Mouse (Mus musculus): ENCODE results near the gene Shisa6. TPM values are rescaled to one million over a fixed set of nuclear protein-coding genes. Genes with fewer than 3 reads are reported as not detected.
A peak's percentile ranks its signal among the peaks of the same experiment; 100 is the strongest.

Shisa6 gene
- polyA plus RNA-seq, 1 experiment from 2014 or later, result 0.23 TPM

- 6% methylated on average over 5 of the region's 5 CpGs for WGBS
- Histone ChIP-seq H3K4me2 (peak overlapping the region; percentile 99), H3K27ac (no peak overlapping the region), H3K9ac (no peak overlapping the region), H3K4me1 (replicated peaks) (peaks cover 26% of the 10 kb centered on the region), H3K4me3 (peak overlapping the region; percentile 61), H3K27me3 (peaks cover 82% of the 10 kb centered on the region), H3K9me3 (replicated peaks) (no peaks in the 10 kb centered on the region), H3K36me3 (no peaks in the 10 kb centered on the region)
- ATAC-seq (replicated peaks; ENCODE audit: insufficient number of reproducible peaks, insufficient read depth, low FRiP score, low read depth), result no peak
These were observed 1.2 kb upstream of the Shisa6 start for GRCm38 (mm10) chr11:66526981-66527320.

- under 1% methylated on average over 102 of the region's 126 CpGs for WGBS
These were observed 549 bp upstream of the Shisa6 start for GRCm38 (mm10) chr11:66526046-66526980.

GRCm38 (mm10) chr11:66524251-66524650 is 1.5 kb downstream of the Shisa6 start:
- 37% methylated on average over 4 of the region's 4 CpGs for WGBS
- Histone ChIP-seq H3K27me3 (peaks cover 78% of the 10 kb centered on the region), H3K4me3 (no peak overlapping the region), H3K36me3 (no peaks in the 10 kb centered on the region), H3K27ac (no peak overlapping the region), H3K4me1 (replicated peaks) (peaks cover 26% of the 10 kb centered on the region), H3K9me3 (replicated peaks) (no peaks in the 10 kb centered on the region), H3K9ac (no peak overlapping the region), H3K4me2 (no peak overlapping the region)
- ATAC-seq (replicated peaks; ENCODE audit: insufficient number of reproducible peaks, insufficient read depth, low FRiP score, low read depth), result no peak

More at GRCm38 (mm10) chr11:66526046-66526980, 549 bp upstream of the Shisa6 start:
- H3K9ac ChIP-seq, result peak overlapping the region; percentile 43
- no peak; the same call in none of the 2 replicates for ATAC-seq (replicated peaks; ENCODE audit: insufficient number of reproducible peaks, insufficient read depth, low FRiP score, low read depth)
- H3K4me3 ChIP-seq, result peak overlapping the region; percentile 61
- no peaks in the 10 kb centered on the region for H3K9me3 ChIP-seq (replicated peaks)
- peak overlapping the region; percentile 99 for H3K4me2 ChIP-seq
- H3K4me1 ChIP-seq (replicated peaks), result peaks cover 26% of the 10 kb centered on the region
- no peaks in the 10 kb centered on the region for H3K36me3 ChIP-seq
- H3K27me3 ChIP-seq, result peaks cover 85% of the 10 kb centered on the region
- H3K27ac ChIP-seq, result no peak overlapping the region

- Histone ChIP-seq H3K27ac (no peak overlapping the region), H3K9ac (no peak overlapping the region), H3K9me3 (replicated peaks) (no peaks in the 10 kb centered on the region), H3K4me3 (no peak overlapping the region), H3K27me3 (peaks cover 66% of the 10 kb centered on the region), H3K4me1 (replicated peaks) (peaks cover 23% of the 10 kb centered on the region), H3K4me2 (no peak overlapping the region), H3K36me3 (no peaks in the 10 kb centered on the region)
- 57% methylated on average over 4 of the region's 4 CpGs for WGBS
- ATAC-seq (replicated peaks; ENCODE audit: insufficient number of reproducible peaks, insufficient read depth, low FRiP score, low read depth), result no peak
These were observed 3.4 kb downstream of the Shisa6 start for GRCm38 (mm10) chr11:66522376-66522775.

GRCm38 (mm10) chr11:66519386-66519785 is 6.4 kb downstream of the Shisa6 start:
- WGBS, result 51% methylated on average over 6 of the region's 6 CpGs
- no peaks in the 10 kb centered on the region for H3K36me3 ChIP-seq
- no peak overlapping the region for H3K4me3 ChIP-seq
- H3K9ac ChIP-seq, result no peak overlapping the region
- H3K27ac ChIP-seq, result no peak overlapping the region
- H3K9me3 ChIP-seq (replicated peaks), result no peaks in the 10 kb centered on the region
- no peaks in the 10 kb centered on the region for H3K4me1 ChIP-seq (replicated peaks)
- ATAC-seq (replicated peaks; ENCODE audit: insufficient number of reproducible peaks, insufficient read depth, low FRiP score, low read depth), result no peak
- H3K27me3 ChIP-seq, result peaks cover 43% of the 10 kb centered on the region
- no peak overlapping the region for H3K4me2 ChIP-seq

GRCm38 (mm10) chr11:66514346-66514745 is 11.4 kb downstream of the Shisa6 start:
- H3K36me3 ChIP-seq, result no peaks in the 10 kb centered on the region
- H3K9ac ChIP-seq, result no peak overlapping the region
- no peaks in the 10 kb centered on the region for H3K4me1 ChIP-seq (replicated peaks)
- H3K4me3 ChIP-seq, result no peak overlapping the region
- no peak for ATAC-seq (replicated peaks; ENCODE audit: insufficient number of reproducible peaks, insufficient read depth, low FRiP score, low read depth)
- no peak overlapping the region for H3K27ac ChIP-seq
- no peaks in the 10 kb centered on the region for H3K9me3 ChIP-seq (replicated peaks)
- H3K4me2 ChIP-seq, result no peak overlapping the region
- 51% methylated on average over 5 of the region's 5 CpGs for WGBS
- peaks cover 13% of the 10 kb centered on the region; the same call in 1 of the 2 replicates for H3K27me3 ChIP-seq

- Histone ChIP-seq H3K4me3 (no peak overlapping the region), H3K27ac (no peak overlapping the region), H3K9ac (no peak overlapping the region), H3K9me3 (replicated peaks) (no peaks in the 10 kb centered on the region), H3K4me2 (no peak overlapping the region), H3K27me3 (no peaks in the 10 kb centered on the region), H3K36me3 (no peaks in the 10 kb centered on the region), H3K4me1 (replicated peaks) (no peaks in the 10 kb centered on the region)
- 68% methylated on average over 2 of the region's 2 CpGs for whole genome bisulfite sequencing
- no peak for ATAC-seq (replicated peaks; ENCODE audit: insufficient number of reproducible peaks, insufficient read depth, low FRiP score, low read depth)
These were observed 24.8 kb downstream of the Shisa6 start for GRCm38 (mm10) chr11:66500951-66501350.

GRCm38 (mm10) chr11:66498857-66499445 is 26.8 kb downstream of the Shisa6 start:
- Histone ChIP-seq H3K36me3 (no peaks in the 10 kb centered on the region), H3K27ac (no peak overlapping the region), H3K4me2 (no peak overlapping the region), H3K9me3 (replicated peaks) (no peaks in the 10 kb centered on the region), H3K4me1 (replicated peaks) (no peaks in the 10 kb centered on the region), H3K27me3 (no peaks in the 10 kb centered on the region), H3K9ac (no peak overlapping the region), H3K4me3 (no peak overlapping the region)
- ATAC-seq (replicated peaks; ENCODE audit: insufficient number of reproducible peaks, insufficient read depth, low FRiP score, low read depth), result no peak
- WGBS, result 62% methylated on average over 9 of the region's 9 CpGs

GRCm38 (mm10) chr11:66496235-66496634 is 29.5 kb downstream of the Shisa6 start:
- Histone ChIP-seq H3K4me1 (replicated peaks) (no peaks in the 10 kb centered on the region), H3K9me3 (replicated peaks) (no peaks in the 10 kb centered on the region), H3K4me3 (no peak overlapping the region), H3K27me3 (no peaks in the 10 kb centered on the region), H3K9ac (no peak overlapping the region), H3K27ac (no peak overlapping the region), H3K4me2 (no peak overlapping the region), H3K36me3 (no peaks in the 10 kb centered on the region)
- WGBS, result 59% methylated on average over 9 of the region's 9 CpGs
- no peak for ATAC-seq (replicated peaks; ENCODE audit: insufficient number of reproducible peaks, insufficient read depth, low FRiP score, low read depth)

GRCm38 (mm10) chr11:66494391-66494790 is 31.4 kb downstream of the Shisa6 start:
- Histone ChIP-seq H3K4me2 (no peak overlapping the region), H3K27me3 (no peaks in the 10 kb centered on the region), H3K9ac (no peak overlapping the region), H3K4me3 (no peak overlapping the region), H3K36me3 (no peaks in the 10 kb centered on the region), H3K27ac (no peak overlapping the region), H3K9me3 (replicated peaks) (no peaks in the 10 kb centered on the region), H3K4me1 (replicated peaks) (no peaks in the 10 kb centered on the region)
- no peak for ATAC-seq (replicated peaks; ENCODE audit: insufficient number of reproducible peaks, insufficient read depth, low FRiP score, low read depth)
- WGBS, result 74% methylated on average over 3 of the region's 3 CpGs

- H3K4me1 ChIP-seq (replicated peaks), result peaks cover 5% of the 10 kb centered on the region; the same call in 1 of the 2 replicates
- peak overlapping the region; percentile 54; the same call in 1 of the 2 replicates for H3K27ac ChIP-seq
- peak; percentile 58 for ATAC-seq (replicated peaks; ENCODE audit: insufficient number of reproducible peaks, insufficient read depth, low FRiP score, low read depth)
- WGBS, result 48% methylated on average over 4 of the region's 4 CpGs
- no peak overlapping the region for H3K4me2 ChIP-seq
- H3K27me3 ChIP-seq, result no peaks in the 10 kb centered on the region
- no peak overlapping the region for H3K4me3 ChIP-seq
- H3K36me3 ChIP-seq, result no peaks in the 10 kb centered on the region
- H3K9ac ChIP-seq, result no peak overlapping the region
- no peaks in the 10 kb centered on the region for H3K9me3 ChIP-seq (replicated peaks)
These were observed 38.0 kb downstream of the Shisa6 start for GRCm38 (mm10) chr11:66487765-66488164.
